Mouse (Mus musculus) testis, postnatal 14 days (tissue): ENCODE results near the gene Hdhd5.

Experiments
- DNase-seq: peaks from one replicate; pipeline ENCODE4 v3.0.0; 2021; ENCODE audit warnings: low spot score

Gene Hdhd5

GRCm38 (mm10) chr6:120483211-120483626, 47.9 kb downstream of the Hdhd5 start:
- no peak for DNase-seq

GRCm38 (mm10) chr6:120482756-120483155, 48.4 kb downstream of the Hdhd5 start:
- DNase-seq = no peak

- DNase-seq = no peak
These were observed 49.1 kb downstream of the Hdhd5 start for GRCm38 (mm10) chr6:120482021-120482420.

- DNase-seq = no peak
These were observed 49.6 kb downstream of the Hdhd5 start for GRCm38 (mm10) chr6:120481538-120481937.

GRCm38 (mm10) chr6:120480361-120480760, 50.8 kb downstream of the Hdhd5 start:
- DNase-seq = no peak

- no peak for DNase-seq
These were observed 51.8 kb downstream of the Hdhd5 start for GRCm38 (mm10) chr6:120479302-120479701.

GRCm38 (mm10) chr6:120475288-120475687, 55.8 kb downstream of the Hdhd5 start:
- DNase-seq = no peak

- DNase-seq = no peak
These were observed 57.7 kb downstream of the Hdhd5 start for GRCm38 (mm10) chr6:120473427-120473826.

- DNase-seq = no peak
These were observed 58.5 kb downstream of the Hdhd5 start for GRCm38 (mm10) chr6:120472455-120473140.

GRCm38 (mm10) chr6:120471991-120472441, 59.1 kb downstream of the Hdhd5 start:
- DNase-seq = no peak

GRCm38 (mm10) chr6:120470666-120471065, 60.5 kb downstream of the Hdhd5 start:
- DNase-seq = no peak

GRCm38 (mm10) chr6:120469770-120470169, 61.3 kb downstream of the Hdhd5 start:
- no peak for DNase-seq

GRCm38 (mm10) chr6:120469268-120469667, 61.9 kb downstream of the Hdhd5 start:
- DNase-seq = no peak

GRCm38 (mm10) chr6:120468259-120468658, 62.9 kb downstream of the Hdhd5 start:
- no peak for DNase-seq

GRCm38 (mm10) chr6:120466609-120467329, 64.3 kb downstream of the Hdhd5 start:
- no peak for DNase-seq

- DNase-seq = no peak
These were observed 65.7 kb downstream of the Hdhd5 start for GRCm38 (mm10) chr6:120465393-120465792.

GRCm38 (mm10) chr6:120464406-120464939, 66.6 kb downstream of the Hdhd5 start:
- DNase-seq = no peak

- no peak for DNase-seq
These were observed 67.2 kb downstream of the Hdhd5 start for GRCm38 (mm10) chr6:120463884-120464283.

GRCm38 (mm10) chr6:120463086-120463871, 67.8 kb downstream of the Hdhd5 start, which contains the start of gene Il17ra:
TSS of gene Il17ra (plus strand) at chr6:120463247.
- peak; percentile 87 for DNase-seq

- DNase-seq = no peak
These were observed 68.9 kb downstream of the Hdhd5 start for GRCm38 (mm10) chr6:120462251-120462650.

GRCm38 (mm10) chr6:120461217-120461616, 69.9 kb downstream of the Hdhd5 start:
- no peak for DNase-seq
